Mouse (Mus musculus) kidney, postnatal 10 days (tissue): ENCODE data around the gene Prf1.

Source experiments
- DNase-seq: peaks from one replicate; pipeline ENCODE4 v3.0.0; 2021; ENCODE audit warnings: mixed read lengths

The Prf1 gene

DNA sequence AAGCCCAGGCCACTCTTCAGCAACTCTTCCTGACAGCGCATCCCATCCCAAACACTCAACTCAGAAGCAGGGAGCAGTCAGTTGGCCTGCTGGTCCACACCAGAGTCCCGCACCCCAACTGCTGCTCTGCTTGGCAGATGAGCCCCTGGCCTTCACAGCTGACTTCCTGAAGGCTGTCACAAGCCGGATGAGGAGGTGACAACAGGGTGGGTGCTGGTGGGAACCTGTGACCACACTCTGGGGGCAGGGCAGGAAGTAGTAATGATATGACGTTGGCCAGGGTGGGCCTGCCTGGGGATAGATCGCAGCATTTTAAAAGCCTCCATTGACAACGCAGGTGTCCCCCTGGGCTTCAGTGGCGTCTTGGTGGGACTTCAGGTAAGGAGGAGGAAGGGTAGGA lies at the start of gene Prf1:
Gene Prf1, plus strand, starts transcription at position 357 of the 400 bp plus-strand sequence.
- no peak for DNase-seq

DNA sequence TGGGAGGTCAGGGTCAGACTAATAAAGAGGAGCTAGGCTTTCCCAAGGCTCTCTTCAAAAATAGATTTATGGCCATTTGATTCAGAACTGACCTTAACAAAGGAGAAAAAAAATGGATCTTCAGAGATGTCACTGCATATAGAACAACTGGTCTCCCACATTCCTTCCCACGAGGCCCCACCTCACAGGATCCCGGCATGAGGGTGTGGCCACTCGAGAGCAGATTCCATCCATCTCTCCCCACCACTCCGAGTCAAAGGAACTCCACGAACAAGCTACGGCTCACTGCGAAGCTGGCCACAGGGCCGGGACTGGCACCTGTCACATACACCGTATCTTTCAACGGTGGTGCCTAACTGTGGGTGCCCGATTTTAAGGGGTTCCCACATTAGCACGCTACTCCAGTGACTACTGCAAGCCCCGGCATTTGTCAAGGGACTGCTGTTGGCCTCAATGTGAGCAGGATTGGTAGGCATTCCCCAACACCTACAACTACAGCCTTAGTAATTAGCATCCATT lies 49.0 kb upstream of the Prf1 start:
- no peak for DNase-seq

DNA sequence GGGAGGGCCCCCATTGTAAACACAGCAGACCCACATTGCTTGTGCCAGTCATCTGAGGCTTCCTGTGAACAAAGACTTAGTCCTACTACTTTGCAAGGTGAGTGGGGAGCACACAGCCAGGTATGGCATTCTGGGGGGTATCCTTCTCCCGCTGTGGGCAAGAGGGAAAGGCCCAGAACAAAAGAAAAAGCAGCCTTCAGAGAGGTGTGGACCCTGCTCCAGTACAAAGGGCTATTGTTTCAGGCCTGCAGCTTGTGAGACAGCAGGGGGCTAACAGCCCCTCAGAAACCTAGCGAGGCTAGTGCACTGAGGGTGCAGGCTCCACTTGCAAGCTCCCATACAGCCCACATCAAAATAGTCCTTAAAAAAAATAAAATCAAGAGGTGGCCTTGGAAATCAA lies 47.7 kb upstream of the Prf1 start:
- DNase-seq, result no peak

DNA sequence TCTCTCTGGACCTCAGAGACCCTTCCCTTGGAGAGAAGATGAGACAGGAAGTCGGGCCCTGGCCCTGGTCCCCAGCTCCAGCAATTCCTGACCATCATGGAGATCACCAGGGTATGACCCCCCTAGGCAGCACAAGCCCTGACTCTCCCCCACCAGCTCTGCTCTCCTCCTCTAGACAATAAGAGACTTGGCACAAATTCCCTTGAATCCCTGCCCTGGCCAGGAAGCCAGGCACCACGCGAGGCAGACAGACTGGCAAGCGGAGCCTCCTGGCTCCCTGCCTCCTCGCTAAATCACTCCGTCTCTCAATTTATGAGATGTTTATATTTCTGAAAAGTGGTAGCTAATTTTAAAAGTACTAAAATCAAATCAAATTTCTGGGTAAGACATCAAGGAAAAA lies 42.9 kb upstream of the Prf1 start:
- DNase-seq, result peak; percentile 29

DNA sequence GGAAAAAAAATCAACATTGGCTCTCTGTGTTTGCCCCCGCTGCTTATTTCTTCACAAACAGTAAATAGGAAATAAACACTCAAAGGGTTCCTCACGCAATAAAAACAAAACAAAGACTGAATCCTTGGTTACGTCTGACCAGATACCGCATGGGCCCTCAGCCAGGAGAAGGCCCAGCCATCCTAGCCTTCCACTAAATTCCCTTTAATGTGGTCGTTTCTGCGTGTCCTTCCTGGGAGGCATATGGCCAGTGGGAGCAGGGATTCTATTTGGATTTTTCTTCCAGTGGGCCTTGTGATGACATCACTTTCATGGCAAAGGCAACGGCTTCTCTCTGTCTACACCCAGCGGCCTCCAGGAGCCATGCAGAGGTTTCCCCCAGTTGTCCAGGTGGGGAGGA lies 42.4 kb upstream of the Prf1 start:
- no peak for DNase-seq

DNA sequence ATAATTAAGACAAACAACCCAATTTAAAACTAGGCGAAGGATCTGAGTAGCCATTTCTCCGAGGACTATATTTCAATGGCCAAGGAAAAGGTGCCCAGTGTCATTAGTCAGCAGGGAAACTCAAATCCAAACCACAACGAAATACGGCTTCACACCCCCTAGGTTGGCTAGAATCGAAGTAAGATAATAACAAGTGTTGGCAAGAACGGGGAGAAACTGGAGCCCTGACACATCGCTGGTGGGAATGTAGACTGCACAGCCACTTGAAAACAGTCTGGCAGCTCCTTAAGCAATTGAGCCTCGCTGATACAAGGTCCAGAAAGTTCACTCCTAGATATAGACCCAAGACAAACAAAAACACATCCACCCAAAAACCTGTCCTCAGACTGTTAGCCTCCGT lies 41.0 kb upstream of the Prf1 start:
- no peak for DNase-seq

DNA sequence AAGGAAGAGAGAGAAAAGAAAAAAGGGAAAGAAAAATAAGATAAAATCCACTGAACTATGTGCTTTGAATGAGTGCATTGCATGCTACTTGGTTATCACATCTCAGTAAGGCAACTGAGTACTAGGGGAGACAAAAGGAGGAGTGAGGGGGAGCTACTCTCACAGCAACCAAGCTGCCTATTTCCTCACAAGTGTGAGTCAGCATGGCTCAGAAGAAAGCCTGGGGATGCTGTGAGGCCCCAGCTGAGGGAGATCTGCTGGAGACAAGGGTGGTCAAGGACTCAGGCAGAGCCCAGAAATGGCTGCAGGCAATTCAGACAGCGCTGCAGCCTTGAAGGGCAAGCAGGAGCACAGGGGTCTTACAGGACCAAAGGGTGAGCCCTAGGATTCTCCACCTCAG lies 39.5 kb upstream of the Prf1 start:
- no peak for DNase-seq

DNA sequence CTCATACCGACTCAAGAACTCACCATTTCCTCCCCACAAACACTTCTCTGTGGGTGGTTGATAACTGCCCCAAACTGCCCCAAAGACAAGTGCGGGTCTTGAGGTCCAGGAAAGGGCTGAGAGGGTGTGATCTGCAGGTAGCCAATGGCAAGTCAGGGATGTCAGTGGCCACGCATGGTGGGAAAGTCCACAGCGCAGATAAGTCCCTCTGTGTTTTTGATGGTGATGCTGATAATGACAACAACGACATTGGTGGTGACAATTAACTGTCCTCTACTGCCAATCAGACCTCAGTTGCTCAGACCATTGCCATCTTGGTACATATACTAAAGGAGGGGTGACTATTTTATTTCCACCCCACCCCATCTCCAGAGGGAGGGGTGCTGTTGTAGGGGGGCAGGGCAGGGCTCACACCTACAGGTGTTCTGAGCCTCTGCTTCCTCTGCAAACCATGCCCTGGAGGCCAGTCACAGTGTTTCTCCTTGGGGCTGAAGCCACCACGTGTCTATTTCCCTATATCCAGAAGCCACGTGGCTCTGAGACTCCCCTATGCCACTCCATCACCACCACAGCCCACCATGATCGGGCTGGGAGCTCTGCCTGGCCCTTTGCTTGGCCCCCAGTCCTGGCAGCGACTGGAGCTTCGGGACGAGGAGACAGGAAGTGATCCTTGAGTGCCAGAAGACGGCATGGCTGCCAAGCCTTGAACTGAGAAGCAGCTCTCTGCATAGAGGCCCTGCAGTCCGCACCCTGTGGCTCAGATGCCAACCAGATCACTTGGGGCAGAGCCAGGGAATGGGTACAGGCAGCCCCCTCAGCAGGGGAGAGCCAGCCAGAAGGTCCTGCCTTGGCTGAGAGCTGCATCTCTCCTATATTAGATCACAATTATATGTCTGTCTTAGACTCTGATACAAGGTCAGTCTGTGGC lies 36.1 kb upstream of the Prf1 start:
- no peak for DNase-seq

DNA sequence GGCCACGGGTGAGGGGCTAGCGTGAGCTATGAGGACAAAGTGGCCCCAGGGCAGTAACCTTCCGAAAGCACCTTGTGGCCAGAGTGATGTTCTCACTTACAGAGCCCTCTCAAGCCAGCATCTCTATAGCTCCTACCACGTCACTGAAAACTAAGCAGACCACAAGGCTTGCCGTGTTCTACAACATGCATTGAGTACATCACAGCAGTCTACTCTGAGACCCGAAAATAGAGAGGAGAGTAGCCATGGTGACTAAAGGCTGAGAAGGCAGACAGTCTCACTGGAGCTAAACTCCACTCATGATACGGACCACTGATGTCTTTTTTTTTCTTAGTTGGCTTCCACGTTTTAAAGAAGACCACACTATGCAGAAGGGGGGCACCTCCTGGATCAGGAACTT lies 34.0 kb upstream of the Prf1 start:
- DNase-seq, result no peak

DNA sequence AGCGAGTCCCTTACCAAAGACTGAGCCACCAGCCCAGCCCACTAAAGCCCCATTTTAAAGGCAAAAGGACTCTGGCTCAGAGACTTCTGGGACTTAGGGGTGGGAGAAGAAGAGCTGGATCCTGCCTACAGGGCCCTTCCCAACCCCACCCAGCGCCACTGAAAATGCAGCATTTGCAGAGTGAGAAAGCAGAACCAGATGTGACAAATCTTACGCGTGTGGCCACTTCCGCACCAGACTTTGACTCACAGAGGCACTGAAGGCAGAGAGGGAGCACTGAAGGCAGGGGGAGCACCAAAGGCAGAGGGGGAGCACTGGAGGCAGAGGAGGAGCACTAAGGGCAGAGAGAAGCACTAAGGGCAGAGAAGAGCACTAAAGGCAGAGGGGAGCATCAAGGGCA lies 30.3 kb upstream of the Prf1 start:
- DNase-seq, result no peak

DNA sequence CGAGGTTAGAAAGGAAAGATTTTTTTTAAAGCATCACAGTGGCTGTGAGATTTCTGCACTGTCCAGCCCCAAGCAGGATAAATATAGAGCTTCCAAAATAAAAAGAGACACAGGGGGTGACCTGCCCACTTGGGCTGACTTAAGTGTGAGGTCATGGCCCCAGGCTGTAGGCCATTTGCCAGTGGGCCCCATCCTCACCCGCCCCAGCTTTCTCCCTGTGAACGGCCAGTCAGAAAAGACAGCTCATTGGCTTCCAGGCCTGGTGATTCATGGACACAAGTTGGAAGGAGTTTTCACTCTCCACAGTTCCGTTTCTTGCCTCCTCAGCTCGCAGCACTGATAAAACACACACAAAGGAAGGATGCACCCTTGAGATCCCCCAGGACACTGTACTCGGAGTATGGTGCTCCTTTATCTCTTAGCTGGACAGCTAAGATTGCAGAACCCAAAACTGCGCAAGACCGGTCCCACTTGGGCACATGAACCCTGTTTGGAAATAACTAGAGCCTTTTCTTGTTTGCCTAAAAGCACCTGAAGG lies 25.5 kb upstream of the Prf1 start:
- no peak for DNase-seq

DNA sequence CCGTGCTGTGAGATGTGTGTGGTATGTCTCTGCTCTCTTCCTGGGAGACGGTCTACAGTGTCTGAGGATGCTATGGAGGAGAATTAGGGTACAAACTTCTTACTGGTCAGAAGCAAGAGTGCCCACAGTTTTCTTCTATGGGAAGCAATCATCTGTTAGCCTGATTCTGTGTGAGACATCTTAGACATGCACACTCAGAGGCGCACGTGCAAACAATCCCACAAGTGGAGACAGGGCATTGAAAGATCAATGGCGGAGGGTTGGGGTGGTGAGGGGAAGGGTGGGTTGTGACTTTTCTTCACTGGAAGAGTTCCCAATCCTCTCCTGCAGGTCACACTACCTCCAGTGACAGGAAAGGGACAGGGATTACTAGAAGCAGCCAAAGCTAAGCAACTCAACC lies 25.0 kb upstream of the Prf1 start:
- no peak for DNase-seq

DNA sequence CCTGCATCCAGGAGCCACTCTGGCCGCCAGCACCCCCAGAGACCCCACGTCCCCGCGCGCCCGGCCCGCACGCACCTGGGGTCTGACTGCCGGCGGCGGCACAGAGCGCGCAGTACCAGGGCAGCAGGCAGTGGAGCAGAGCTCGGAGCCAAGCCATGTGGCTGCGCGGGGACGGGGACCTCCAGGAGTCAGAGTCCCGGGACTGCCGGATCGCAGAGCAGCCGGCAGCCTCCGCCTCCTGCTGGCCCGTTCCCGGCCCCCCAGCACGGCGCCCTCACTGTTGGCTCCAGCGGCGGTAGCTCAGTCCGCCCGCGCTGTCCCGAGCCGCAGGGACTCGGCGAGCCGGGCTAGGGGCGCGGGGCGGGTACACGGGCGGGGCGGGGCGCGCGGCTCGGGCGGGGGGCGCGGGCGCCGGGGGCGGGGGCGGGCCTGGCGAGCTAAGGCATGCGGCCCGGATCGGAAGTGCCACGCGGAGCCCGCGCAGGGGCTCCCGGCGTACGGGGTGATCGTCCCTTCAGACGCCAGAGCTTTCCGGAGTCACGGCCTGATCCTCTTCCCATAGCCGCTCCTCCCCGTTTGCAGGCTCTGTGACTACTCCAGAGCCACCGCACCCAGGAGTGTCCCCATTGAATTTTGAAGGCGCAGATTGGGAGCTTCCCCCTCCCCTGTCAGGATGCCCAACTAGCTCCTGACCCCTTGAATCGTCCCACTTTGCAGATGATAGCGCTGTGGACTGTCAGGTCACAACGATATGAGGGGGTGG lies 24.4 kb upstream of the Prf1 start, which contains the start of gene Adamts14:
Gene Adamts14, minus strand, starts transcription at position 358 of the 763 bp plus-strand sequence.
- peak; percentile 70 for DNase-seq

DNA sequence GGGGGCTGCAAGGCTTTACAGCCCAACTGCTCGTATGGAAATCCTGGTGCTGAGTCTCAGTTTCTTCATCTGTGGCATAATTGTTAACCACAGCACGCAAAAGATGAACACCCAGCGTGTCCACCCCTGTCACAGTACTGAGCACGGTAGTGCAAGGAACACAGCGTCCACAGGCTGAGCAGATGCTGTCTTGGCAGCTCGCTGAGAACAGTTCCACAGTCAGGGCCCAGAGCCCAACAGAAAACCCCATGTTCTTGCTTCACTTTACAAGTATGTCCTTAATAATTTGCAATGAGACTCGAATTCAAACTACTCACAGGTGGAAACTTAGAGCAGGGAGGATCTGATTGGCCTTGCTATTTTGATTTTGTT lies 23.8 kb upstream of the Prf1 start:
- no peak for DNase-seq

DNA sequence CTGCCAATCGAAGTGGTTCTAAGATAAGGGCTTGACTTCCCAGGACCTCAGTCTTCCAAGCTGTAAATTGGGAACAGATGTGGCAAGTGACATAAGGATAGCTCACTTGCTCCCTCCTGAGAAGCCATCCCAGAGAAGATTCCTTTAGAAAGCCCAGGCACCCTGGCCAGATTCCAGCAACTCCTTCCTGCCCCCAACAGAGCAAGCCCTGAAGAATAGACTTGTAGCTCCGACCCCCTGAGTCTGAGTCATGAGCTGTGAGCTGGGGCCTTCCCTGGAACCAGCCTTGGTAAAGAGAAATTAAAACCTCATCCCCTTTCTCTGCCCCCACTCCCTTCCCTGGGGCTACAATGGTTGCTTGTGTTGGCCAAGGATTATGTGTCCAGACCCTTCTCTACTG lies 23.1 kb upstream of the Prf1 start:
- no peak for DNase-seq

DNA sequence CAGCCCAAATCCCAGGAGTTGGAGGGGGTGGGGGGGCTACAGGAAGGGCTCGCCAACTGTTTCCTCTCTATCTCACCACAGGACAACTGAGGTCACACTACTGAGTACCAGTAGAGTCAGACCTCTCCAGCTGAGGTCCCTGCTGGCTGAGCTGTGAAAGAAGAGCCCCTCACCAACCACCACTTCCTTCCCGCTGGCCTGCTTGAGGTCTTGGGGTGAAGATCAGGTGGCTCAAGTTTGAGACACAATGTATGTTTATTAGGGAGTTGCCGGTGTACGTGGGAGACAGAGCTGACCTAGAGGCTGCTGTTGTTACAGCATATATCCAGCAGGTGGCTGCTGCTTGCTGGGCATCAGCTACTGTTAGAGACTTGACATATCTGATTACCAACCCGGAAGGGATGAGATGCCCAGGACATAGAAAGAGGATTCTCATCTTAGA lies 21.9 kb upstream of the Prf1 start:
- DNase-seq, result peak; percentile 61

DNA sequence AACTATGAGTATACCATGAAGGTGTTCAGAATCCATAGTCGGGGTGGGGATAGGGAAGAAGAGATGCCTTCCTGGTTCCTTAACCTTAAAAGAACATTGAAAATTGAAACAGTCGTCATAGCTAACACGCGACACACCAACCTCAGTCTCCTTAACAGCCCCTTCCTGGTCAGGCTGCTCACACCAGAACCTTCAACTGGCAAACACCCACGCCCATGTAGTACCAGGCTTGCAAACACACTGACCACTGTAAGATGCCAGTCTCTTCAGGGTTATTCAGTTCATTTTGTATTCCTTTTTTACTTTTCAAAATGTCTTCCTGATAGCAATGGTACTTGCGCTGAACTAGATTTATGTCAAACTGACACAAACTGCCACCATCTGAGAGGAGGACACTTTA lies 20.6 kb upstream of the Prf1 start:
- DNase-seq, result no peak

DNA sequence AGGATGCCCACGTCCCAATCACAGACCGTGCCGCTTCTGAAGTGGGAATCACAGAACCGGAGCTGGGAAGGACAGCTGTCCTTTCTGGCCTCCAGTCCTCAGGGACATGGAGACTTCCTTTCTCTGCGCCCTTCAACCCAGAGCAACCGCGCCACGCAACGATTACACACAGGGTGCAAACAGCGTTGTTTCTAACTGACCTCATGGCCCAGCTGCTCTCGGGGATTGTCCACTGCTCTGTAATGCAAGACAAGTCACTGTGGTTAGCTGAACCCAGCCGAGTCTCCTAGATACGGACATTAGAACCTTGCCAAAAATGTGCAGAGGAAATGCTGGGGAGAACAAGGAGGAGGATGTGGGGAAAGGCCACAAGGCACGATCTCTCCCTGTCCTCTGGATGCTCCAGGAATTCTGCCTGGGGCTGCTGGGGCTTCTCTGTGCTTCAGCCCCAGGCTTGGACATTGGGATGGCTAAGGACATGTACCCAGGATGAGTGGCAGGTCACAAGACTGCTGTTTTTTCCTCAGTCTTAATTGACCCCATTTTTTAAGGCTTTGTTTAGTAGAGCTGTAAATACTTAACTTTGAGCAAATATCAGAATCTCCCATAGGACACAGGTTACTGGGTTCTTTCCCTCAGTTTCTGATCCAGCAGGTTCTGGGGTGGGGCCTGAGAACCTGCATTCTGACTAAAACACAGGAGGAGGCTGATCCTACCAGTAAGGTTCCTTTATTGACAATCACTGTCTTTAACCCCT lies 19.5 kb upstream of the Prf1 start:
- DNase-seq, result peak; percentile 80

DNA sequence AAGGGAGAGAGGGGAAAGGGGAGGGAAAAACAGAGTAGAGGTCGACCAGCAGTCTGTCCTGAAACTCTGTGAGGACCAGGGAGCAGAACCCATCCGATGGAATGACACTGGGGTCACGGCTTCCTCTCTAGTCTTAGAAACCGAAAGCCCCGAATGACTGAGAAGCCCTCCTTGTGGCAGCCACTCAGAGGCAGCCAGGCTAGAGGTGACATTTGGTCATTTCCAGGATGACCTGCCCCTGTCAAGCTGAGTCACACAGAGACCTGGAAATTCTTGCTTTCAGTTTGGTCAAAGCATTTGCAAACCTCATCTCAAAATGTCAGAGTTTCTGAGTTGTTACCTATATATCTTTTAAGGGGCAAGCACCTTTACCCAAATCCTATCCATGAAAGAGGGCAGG lies 16.5 kb upstream of the Prf1 start:
- no peak for DNase-seq

DNA sequence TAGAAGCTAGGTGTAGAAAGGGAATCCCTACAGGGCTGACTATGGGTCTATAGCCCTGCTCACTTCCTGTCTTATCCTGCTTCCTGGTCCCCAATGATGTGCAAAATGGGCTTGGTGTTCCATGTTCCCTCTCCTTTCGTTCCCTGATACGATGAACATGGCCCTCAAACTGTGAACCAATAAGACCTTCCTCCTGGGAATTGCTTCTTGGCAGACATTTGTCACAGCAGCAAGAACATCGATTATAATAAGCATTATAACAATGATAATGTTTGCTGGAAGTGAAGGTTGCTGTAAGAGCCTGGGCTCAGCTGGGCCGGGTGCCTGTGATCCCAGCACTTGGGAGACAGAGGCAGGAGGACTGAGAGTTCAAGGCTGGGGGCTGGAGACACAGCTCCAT lies 13.3 kb upstream of the Prf1 start:
- no peak for DNase-seq

DNA sequence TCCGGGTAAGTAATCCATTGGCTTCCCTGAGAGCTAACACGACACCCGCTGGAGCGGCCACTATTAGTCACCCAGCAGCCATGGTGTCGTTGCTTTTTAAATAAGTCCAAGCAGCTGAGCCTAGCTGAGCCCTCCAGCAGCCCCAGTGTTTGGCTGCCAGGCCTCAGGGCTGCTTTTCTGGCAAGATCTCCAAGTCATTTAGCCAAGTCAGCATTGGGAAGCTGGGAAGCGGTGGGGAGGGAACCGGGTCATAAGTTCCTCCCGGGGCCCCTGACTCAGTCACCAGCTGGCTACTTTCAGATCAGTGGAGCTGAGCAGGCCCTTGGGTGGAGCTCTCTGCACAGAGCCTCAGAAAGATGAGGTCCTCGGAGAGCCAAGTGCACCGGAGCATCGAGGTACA lies 12.4 kb upstream of the Prf1 start:
- peak; percentile 74 for DNase-seq

DNA sequence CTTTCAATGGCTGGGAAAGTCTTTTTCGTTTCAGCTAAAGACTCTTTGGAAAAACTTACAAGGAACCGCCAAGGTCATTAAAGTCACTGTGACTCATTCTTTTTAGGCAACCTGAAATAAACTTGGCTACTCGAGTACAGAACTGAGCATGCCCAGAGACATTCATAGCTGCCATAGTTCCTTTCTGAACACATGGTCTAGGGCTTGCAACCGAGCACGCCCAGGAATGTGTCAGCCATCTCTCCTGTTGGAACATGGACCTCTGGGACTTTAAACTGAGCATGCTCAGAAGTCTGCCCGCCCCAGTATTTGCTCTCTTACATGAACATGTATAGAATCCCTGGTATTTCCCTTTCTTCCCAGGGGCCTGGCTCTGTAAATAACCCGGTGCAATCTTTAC lies 11.4 kb upstream of the Prf1 start:
- DNase-seq, result peak; percentile 40

DNA sequence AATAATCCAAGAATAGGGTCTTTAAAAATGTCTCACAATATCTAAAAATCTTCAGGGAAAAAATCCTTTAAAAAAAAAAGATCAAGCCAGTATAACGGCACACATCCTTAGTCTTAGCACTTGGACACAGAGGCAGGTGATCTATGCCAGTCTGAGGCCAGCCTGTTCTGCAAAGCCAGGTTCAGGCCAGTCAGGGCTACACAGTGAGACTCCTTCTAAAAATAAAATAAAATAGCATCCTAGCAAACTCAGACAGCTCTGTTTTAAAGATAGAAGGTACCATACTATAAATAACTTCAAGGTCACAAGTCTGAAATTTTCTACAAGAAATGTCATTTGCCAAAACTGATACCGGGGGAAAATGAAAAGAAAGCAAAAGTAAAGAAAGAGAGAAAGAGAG lies 7.6 kb upstream of the Prf1 start:
- DNase-seq, result no peak
